10 mouse cellular contexts compared by ENCODE assay signal in genomic region chr5:143642262-143642831, GRCm38 (mm10). TPM values are rescaled to one million over a fixed set of nuclear protein-coding genes. Genes with fewer than 3 reads are reported as not detected.
DNase-seq lines count a peak whose midpoint lies in the region; ATAC-seq and TF ChIP-seq lines count a peak whose summit lies in the region.
"Had no signal": no experiment of that assay in that cellular context is flagged by ENCODE, and none has a peak within 500 bp of the region (broad histone marks: within the 10 kb centered on the region; RNA-seq: fewer than 3 reads in every experiment).

No protein-coding gene starts in this region.

- TF ChIP-seq EP300 in heart, postnatal 0 days (IDR thresholded peaks at IDR 0.05; ENCODE audit: low read depth): no peak

- H3K36me3 ChIP-seq in heart, postnatal 0 days (replicated peaks; ENCODE audit: control insufficient read depth, insufficient read depth, low read length): 0 out of 2 replicates have a peak, but pooled peaks cover 3% of the 10 kb centered on the region
- H3K36me3 ChIP-seq in heart, embryonic 12.5 days: no peaks in the 10 kb centered on the region
- no peaks in the 10 kb centered on the region for H3K36me3 ChIP-seq in C2C12 (ENCODE audit: control insufficient read depth, insufficient read depth)
- H3K36me3 ChIP-seq in limb, embryonic 10.5 days: peaks cover 5% of the 10 kb centered on the region
- no peaks in the 10 kb centered on the region for H3K36me3 ChIP-seq in forebrain, embryonic 15.5 days
- H3K36me3 ChIP-seq: hindbrain, embryonic 15.5 days had no signal

- H3K4me1 ChIP-seq in heart, postnatal 0 days (ENCODE audit: control insufficient read depth, insufficient read depth): peaks cover 37% of the 10 kb centered on the region
- peaks cover 42% of the 10 kb centered on the region for H3K4me1 ChIP-seq in heart, embryonic 12.5 days (replicated peaks)
- H3K4me1 ChIP-seq in limb, embryonic 10.5 days: peaks cover 72% of the 10 kb centered on the region
- H3K4me1 ChIP-seq in forebrain, embryonic 15.5 days: peaks cover 10% of the 10 kb centered on the region

- no peaks in the 10 kb centered on the region for H3K27me3 ChIP-seq in heart, postnatal 0 days (ENCODE audit: control insufficient read depth, insufficient read depth, low read length)
- H3K27me3 ChIP-seq in heart, embryonic 12.5 days (replicated peaks): no peaks in the 10 kb centered on the region
- H3K27me3 ChIP-seq in C2C12 (ENCODE audit: control insufficient read depth, insufficient read depth, insufficient read length): no peaks in the 10 kb centered on the region
- no peaks in the 10 kb centered on the region for H3K27me3 ChIP-seq in limb, embryonic 10.5 days (ENCODE audit: low read depth, poor library complexity, severe bottlenecking)
- no peaks in the 10 kb centered on the region for H3K27me3 ChIP-seq in forebrain, embryonic 15.5 days
- H3K27me3 ChIP-seq: hindbrain, embryonic 15.5 days had no signal

- no peak overlapping the region for H3ac ChIP-seq in C2C12 (ENCODE audit: control insufficient read depth, insufficient read length, low read depth)

- 0 out of 2 replicates have a peak, but pooled peaks have one; percentile 24 for ATAC-seq in heart, postnatal 0 days (ENCODE audit: insufficient read depth, low read depth)
- no peak for ATAC-seq in heart, embryonic 12.5 days (ENCODE audit: insufficient number of reproducible peaks, low FRiP score)
- ATAC-seq in forebrain, embryonic 15.5 days (replicated peaks): no peak
- ATAC-seq in monocyte, adult 5-6 weeks (replicated peaks; ENCODE audit: insufficient number of reproducible peaks, low FRiP score, low TSS enrichment, poor library complexity, severe bottlenecking): no peak

- H3K27ac ChIP-seq in heart, postnatal 0 days (ENCODE audit: low read depth): peak overlapping the region; percentile 70
- H3K27ac ChIP-seq in heart, embryonic 12.5 days (ENCODE audit: poor library complexity, severe bottlenecking): no peak overlapping the region
- H3K27ac ChIP-seq in limb, embryonic 10.5 days: peak overlapping the region; percentile 84
- H3K27ac ChIP-seq in forebrain, embryonic 15.5 days (replicated peaks): no peak overlapping the region
- H3K27ac ChIP-seq: hindbrain, embryonic 15.5 days had no signal

- H3K4me2 ChIP-seq in heart, postnatal 0 days (ENCODE audit: low read depth, low read length): peak overlapping the region; percentile 18; the same call in 1 of the 2 replicates
- H3K4me2 ChIP-seq in heart, embryonic 12.5 days: no peak overlapping the region
- H3K4me2 ChIP-seq in forebrain, embryonic 15.5 days (replicated peaks): no peak overlapping the region
- H3K4me2 ChIP-seq: hindbrain, embryonic 15.5 days had no signal

- H3K9ac ChIP-seq in heart, postnatal 0 days (replicated peaks; ENCODE audit: low read depth, low read length): no peak overlapping the region
- no peak overlapping the region for H3K9ac ChIP-seq in heart, embryonic 12.5 days
- H3K9ac ChIP-seq in forebrain, embryonic 15.5 days (replicated peaks): no peak overlapping the region
- H3K9ac ChIP-seq: hindbrain, embryonic 15.5 days had no signal

- TF ChIP-seq CTCF in heart, postnatal 0 days (IDR thresholded peaks at IDR 0.05; ENCODE audit: low read depth): no peak
- TF ChIP-seq CTCF in C2C12 (IDR thresholded peaks at IDR 0.05; ENCODE audit: control insufficient read depth, insufficient read depth, insufficient read length): no peak

- H3K79me3 ChIP-seq in C2C12 (ENCODE audit: low read depth): peaks cover 50% of the 10 kb centered on the region

- H3K79me2 ChIP-seq in C2C12 (ENCODE audit: control insufficient read depth, insufficient read depth): peaks cover 83% of the 10 kb centered on the region

- no peak overlapping the region for H3K4me3 ChIP-seq in heart, postnatal 0 days (ENCODE audit: low read depth, low read length)
- H3K4me3 ChIP-seq in heart, embryonic 12.5 days: no peak overlapping the region
- H3K4me3 ChIP-seq in C2C12 (ENCODE audit: insufficient read depth, poor library complexity, severe bottlenecking): no peak overlapping the region
- H3K4me3 ChIP-seq in limb, embryonic 10.5 days: peak overlapping the region; percentile 13
- H3K4me3 ChIP-seq in forebrain, embryonic 15.5 days: no peak overlapping the region
- H3K4me3 ChIP-seq: hindbrain, embryonic 15.5 days had no signal

- H3K9me3 ChIP-seq in heart, postnatal 0 days (replicated peaks; ENCODE audit: control insufficient read depth, low read length): no peaks in the 10 kb centered on the region
- no peaks in the 10 kb centered on the region for H3K9me3 ChIP-seq in heart, embryonic 12.5 days (replicated peaks)
- H3K9me3 ChIP-seq in limb, embryonic 10.5 days (replicated peaks): no peaks in the 10 kb centered on the region
- no peaks in the 10 kb centered on the region for H3K9me3 ChIP-seq in forebrain, embryonic 15.5 days
- H3K9me3 ChIP-seq: hindbrain, embryonic 15.5 days had no signal

- WGBS in heart, postnatal 0 days: 21% methylated on average over 4 of the region's 4 CpGs
- 54% methylated on average over 4 of the region's 4 CpGs for WGBS in heart, embryonic 12.5 days
- 22% methylated on average over 4 of the region's 4 CpGs for WGBS in limb, embryonic 10.5 days
- 36% methylated on average over 4 of the region's 4 CpGs for WGBS in forebrain, embryonic 15.5 days

- DNase-seq in heart, postnatal 0 days (ENCODE audit: low spot score): peak; percentile 41
- DNase-seq in adipocyte (ENCODE audit: low spot score): peak; percentile 73
- peak; percentile 75 for DNase-seq in limb, embryonic 10.5 days (ENCODE audit: low spot score)
- DNase-seq in ovary, adult 18-20 months (ENCODE audit: low spot score): no peak
- DNase-seq: lung, adult 18-20 months had no signal

TF ChIP-seq in C2C12, 6 proteins besides CTCF, POLR2A, EP300 and RAD21:
- no peak for TF ChIP-seq USF1 (IDR thresholded peaks at IDR 0.05; ENCODE audit: low read depth)
- no peak for TF ChIP-seq MYOG (IDR thresholded peaks at IDR 0.05; ENCODE audit: control insufficient read depth, extremely low read depth, insufficient read length)
- TF ChIP-seq FOSL1 (IDR thresholded peaks at IDR 0.05; ENCODE audit: insufficient read depth, low read length, poor library complexity, severe bottlenecking): peak; percentile 69
- TF ChIP-seq MAX (IDR thresholded peaks at IDR 0.05): peak; percentile 53
- TF ChIP-seq CEBPB (IDR thresholded peaks at IDR 0.05; ENCODE audit: low read depth): peak; percentile 88
- no peak for TF ChIP-seq MYOD1 (IDR thresholded peaks at IDR 0.05; ENCODE audit: control insufficient read depth, insufficient read length, low read depth)
TF ChIP-seq in C2C12: peak in this region for 3.

RNA-seq across cellular contexts. Expression of gene Cyth3, which starts 20.1 kb away (rescaled TPM):
- 84.1 and 115 TPM in 2 replicates for total RNA-seq in heart, postnatal 0 days (2014; rRNA removed; ENCODE audit: low replicate concordance)
- polyA plus RNA-seq in heart, postnatal 0 days (2015; fragmentation: Nextera tagmentation; extraction: Ambion mirVana): 42.8 and 45.2 TPM in 2 replicates
- 41.8 and 41.9 TPM in 2 replicates for polyA plus RNA-seq in heart, embryonic 12.5 days (2016; fragmentation: Nextera tagmentation; extraction: Ambion mirVana)
- polyA plus RNA-seq in C2C12 (2012; fragmentation: generic; extraction: Trizol): 23.9 TPM
- 47.5 and 59.2 TPM in 2 replicates for polyA plus RNA-seq in limb, embryonic 10.5 days (2016; fragmentation: Nextera tagmentation; extraction: Ambion mirVana)
- polyA plus RNA-seq in forebrain, embryonic 15.5 days (2015; fragmentation: Nextera tagmentation; extraction: Ambion mirVana): 38.4 and 42.6 TPM in 2 replicates
- 129 to 134 TPM (median 132 TPM) in 3 replicates for total RNA-seq in monocyte, adult 5-6 weeks (2017)

Comparison
In these comparisons a context has a peak if more than half of its experiments do, and no peak if none do; other contexts are left out.
1. H3K27ac ChIP-seq: peak in heart, postnatal 0 days (single experiment) and limb, embryonic 10.5 days (single experiment); none in heart, embryonic 12.5 days (single experiment) and forebrain, embryonic 15.5 days (single experiment).